Mouse (Mus musculus): ENCODE measurements around the gene Gm9008.
"Not testable (repeated sequence)": the region's sequence is repeated elsewhere in the genome, so short reads cannot be mapped to it uniquely, and the experiment has no call there.

Gene Gm9008

DNA sequence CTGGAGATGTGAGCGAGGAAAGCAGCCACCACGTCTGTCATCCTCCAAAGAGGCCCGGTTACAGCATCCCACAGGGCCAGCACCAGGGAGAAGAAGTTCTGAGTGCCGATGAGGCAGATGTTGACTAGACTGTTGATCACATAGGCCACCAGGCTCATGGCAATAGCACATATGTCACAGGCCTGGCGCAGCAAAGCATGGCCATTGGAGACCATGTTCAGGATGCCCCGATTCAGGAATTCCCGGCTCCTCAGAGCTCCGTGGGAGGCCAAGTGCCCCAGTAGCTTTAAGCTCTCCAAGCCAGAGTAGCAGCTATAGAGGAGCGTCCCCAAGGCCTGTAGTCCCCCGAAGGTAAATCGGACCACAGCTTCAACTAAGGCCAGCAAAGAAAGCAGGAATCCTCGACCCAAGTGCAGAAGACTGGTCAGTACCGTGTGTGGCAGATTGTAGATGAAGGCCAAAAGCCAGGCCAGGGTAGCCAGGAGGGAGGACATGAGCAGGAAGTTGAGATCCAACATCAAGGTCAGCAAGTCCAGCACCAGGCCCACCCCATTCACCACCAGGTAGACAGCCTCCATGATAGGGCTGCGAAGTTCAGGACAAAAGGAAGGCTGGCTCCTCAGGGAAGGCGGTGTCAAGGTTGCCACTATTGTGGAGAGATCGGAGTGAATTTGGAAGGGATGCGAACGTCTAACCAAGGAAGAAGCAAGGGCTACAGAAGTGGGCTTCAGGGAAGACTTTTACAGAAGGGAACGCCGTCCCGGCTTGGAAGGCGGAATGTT is at the start of gene Gm9008:
TSS of gene Gm9008 (minus strand) at position 731 of the 782 bp plus-strand sequence.
- not testable (repeated sequence) for DNase-seq (ENCODE audit: low read depth)

DNA sequence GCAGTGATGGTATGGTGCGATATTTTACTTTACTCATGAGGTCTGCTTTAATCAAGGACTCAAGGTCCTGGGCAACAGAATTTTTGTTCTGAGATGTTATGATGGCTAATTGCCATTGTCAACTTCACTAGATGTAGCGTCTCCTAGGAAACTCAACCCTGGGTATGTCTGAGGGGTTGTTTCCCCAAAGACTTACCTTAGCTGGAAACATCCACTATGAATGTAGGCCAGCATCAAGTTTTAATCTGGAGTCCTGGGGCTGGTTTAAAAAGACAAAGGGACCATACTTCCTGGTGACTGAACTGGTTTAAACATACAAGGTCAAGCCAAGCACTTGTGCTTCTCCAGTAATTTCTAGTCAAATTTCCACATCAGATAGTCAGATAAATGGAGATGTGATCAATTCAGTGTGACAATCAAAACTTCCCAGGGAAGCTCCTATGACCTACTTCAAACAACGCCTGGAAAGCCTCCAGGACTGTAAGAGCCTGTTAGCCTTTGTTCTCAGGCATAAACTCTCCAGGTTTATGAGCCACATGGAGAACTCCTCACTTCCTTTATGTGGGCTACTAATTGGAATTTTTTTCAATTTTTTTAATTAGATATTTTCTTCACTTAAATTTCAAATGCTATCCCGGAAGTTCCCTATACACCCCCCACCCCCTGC is 24.5 kb upstream of the Gm9008 start:
- no peak for DNase-seq (ENCODE audit: low read depth)

DNA sequence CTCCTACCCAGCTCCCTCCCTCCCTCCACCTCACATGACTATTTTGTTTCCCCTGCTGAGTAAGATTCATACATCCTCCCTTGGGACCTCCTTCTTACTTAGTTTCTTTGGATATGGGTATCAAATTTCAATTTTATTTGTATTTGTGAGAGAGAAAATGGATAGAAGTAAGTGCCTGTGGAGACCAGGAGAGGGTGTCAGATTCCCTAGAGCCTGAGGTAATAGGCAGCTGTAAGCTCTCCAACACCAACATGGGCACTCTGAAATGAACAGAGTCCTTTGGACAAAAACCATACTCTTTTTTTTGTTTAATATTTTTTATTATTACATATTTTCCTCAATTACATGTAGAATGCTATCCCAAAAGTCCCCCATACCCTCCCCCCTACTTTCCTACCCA is 12.6 kb upstream of the Gm9008 start:
- no peak for DNase-seq (ENCODE audit: low read depth)

DNA sequence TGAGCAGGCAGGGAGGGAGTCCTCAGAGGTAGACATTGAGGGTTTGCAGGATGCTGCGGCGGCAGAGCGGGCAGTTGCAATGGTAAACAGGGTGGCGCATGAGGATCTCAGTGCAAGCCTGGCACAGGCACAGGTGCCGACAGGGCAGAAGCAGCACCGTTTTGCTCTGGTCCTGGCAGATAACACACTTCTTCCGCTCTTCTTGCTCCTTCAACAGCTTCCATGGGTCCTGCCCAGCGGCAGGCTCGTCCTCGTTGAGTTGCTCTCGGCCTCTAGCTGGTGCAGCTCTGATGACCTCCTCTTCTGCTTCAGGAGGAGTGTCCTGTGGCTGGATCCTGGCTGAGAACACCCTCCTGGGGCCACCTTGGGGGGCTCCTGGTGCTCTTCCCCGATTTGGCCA is 1.2 kb downstream of the Gm9008 start:
- not testable (repeated sequence) for DNase-seq (ENCODE audit: low read depth)

DNA sequence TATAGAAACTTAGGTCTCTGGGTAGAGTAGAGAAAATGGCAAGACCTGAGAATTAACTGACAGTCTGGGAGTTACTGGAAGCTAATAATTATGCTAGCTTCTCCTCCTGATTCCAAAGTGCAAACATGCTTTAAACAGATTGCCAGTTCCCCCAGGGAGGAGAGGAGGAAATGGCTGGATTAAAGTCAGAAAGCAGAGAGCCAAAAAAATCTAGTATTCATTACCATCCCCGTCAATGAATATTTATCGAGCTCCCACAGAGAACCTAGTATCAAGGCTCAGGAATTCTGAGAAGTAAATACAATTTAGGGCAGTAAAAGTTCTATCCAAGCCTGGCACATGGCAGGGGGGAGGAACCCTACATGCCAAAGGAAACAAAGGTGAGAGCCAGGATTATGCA is 29.4 kb downstream of the Gm9008 start:
- no peak for DNase-seq (ENCODE audit: low read depth)
